Mouse (Mus musculus) hindbrain, embryonic 14.5 days (tissue): ENCODE results near the gene Dop1a. TPM values are rescaled to one million over a fixed set of nuclear protein-coding genes. Genes with fewer than 3 reads are reported as not detected.

Experiments used
- ATAC-seq: fragments of 200-750 bp; cut with Nextera tagmentation; 2 replicates; pipeline ENCODE4 v1.8.0; 2017; ENCODE audit warnings: moderate number of reproducible peaks, mild to moderate bottlenecking, moderate TSS enrichment, moderate library complexity; ENCODE audit not compliant: low FRiP score
- DNase-seq: peaks from one replicate; pipeline ENCODE4 v3.0.0-alpha.2; 2015; ENCODE audit warnings: low spot score
- H3K27ac ChIP-seq: fragments of 300-500 bp; sonication (generic); 2 replicates; pipeline ENCODE4 v1.5.1; 2014; ENCODE audit warnings: mild to moderate bottlenecking, moderate library complexity
- H3K27me3 ChIP-seq: fragments of 300-500 bp; sonication (generic); 2 replicates; pipeline ENCODE4 v1.6.1; 2014; ENCODE audit warnings: mild to moderate bottlenecking, low read length, mixed read lengths; ENCODE audit not compliant: control insufficient read depth, insufficient read depth
- H3K36me3 ChIP-seq: fragments of 300-500 bp; sonication (generic); replicated peaks from 2 replicates; pipeline ENCODE4 v1.6.1; 2014; ENCODE audit not compliant: control insufficient read depth, insufficient read depth
- H3K4me1 ChIP-seq: fragments of 300-500 bp; sonication (generic); replicated peaks from 2 replicates; pipeline ENCODE4 v1.6.1; 2014; ENCODE audit warnings: antibody characterized with exemption, low read length, mixed read lengths; ENCODE audit not compliant: control insufficient read depth, insufficient read depth
- H3K4me2 ChIP-seq: fragments of 300-500 bp; sonication (generic); replicated peaks from 2 replicates; pipeline ENCODE4 v1.6.1; 2014; ENCODE audit warnings: mild to moderate bottlenecking, moderate library complexity
- H3K4me3 ChIP-seq: fragments of 300-500 bp; sonication (generic); replicated peaks from 2 replicates; pipeline ENCODE4 v1.5.1; 2014; ENCODE audit warnings: mild to moderate bottlenecking, low read length
- H3K9ac ChIP-seq: fragments of 300-500 bp; sonication (generic); 2 replicates; pipeline ENCODE4 v1.6.1; 2014
- H3K9me3 ChIP-seq: fragments of 300-500 bp; sonication (generic); 2 replicates; pipeline ENCODE4 v1.6.1; 2016; ENCODE audit warnings: low read length; ENCODE audit not compliant: control insufficient read depth
- WGBS: fragments of 180-500 bp; shearing (Covaris S2); extraction: QIAGEN DNeasy Blood & Tissue Kit; methylation state at CpG from one replicate; pipeline ENCODE4 v1.1.7; 2014; 5-methylcytosine and 5-hydroxymethylcytosine counted together
- polyA plus RNA-seq: library from polyadenylated mRNA; unstranded; fragments of >200 nt; fragmentation: Nextera tagmentation; extraction: Ambion mirVana; gene quantifications from 2 replicates; pipeline ENCODE4 v1.2.1, GENCODE M21; 2014

Dop1a gene
- polyA plus RNA-seq, 1 experiment from 2014 or later = 45.9 TPM

DNA sequence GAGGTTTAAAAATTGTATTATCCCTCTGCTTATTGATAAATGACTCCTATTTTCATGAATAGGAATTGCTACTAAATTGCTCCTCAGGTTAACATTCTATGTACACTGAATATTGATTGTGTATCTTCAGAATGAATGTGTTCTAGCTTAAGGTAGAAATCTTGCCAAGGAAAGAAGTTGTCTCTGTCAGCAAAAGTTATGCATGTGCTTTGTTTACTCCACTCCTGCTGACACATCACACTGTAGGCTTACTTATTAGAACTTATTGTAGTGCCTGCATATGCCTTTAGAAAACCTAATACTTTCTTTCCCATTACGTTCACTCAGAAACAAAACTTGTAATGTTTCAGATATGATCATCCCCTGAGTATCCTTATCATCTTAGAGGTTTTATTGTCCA lies 15.3 kb downstream of the Dop1a start:
- no peak overlapping the region for H3K27ac ChIP-seq
- H3K4me3 ChIP-seq = no peak overlapping the region
- ATAC-seq (no peak), DNase-seq (no peak)
- H3K9ac ChIP-seq = no peak overlapping the region
- no peak overlapping the region for H3K4me2 ChIP-seq
- no peaks in the 10 kb centered on the region for H3K27me3 ChIP-seq
- H3K4me1 ChIP-seq = no peaks in the 10 kb centered on the region
- 0 out of 2 replicates have a peak, but pooled peaks cover 2% of the 10 kb centered on the region for H3K36me3 ChIP-seq
- no peaks in the 10 kb centered on the region for H3K9me3 ChIP-seq
- 88% methylated on average over 1 of the region's 1 CpGs for WGBS

DNA sequence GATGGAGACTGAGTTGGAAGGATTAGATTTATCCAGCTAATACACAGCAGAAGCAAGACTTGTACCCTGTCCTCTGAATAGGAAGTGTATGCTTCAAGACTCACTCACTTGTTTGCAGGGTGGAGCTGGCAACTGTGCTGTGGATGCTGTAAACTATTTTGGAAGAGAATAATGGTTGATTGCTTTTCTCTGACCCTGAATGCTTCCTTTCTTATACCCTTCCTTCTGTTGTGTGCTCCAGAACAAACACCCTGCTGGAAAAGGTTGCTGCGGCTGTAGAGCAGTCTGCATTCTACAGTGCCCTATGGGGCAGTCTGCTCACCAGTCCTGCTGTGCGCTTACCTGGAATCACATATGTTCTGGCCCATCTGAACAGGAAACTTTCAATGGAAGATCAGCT lies 24.8 kb downstream of the Dop1a start:
- Histone ChIP-seq H3K36me3 (peaks cover 67% of the 10 kb centered on the region), H3K9me3 (no peaks in the 10 kb centered on the region), H3K27ac (no peak overlapping the region), H3K27me3 (no peaks in the 10 kb centered on the region), H3K4me3 (no peak overlapping the region), H3K9ac (no peak overlapping the region), H3K4me1 (no peaks in the 10 kb centered on the region), H3K4me2 (no peak overlapping the region)
- no peak for DNase-seq
- WGBS = 94% methylated on average over 2 of the region's 2 CpGs
- ATAC-seq = no peak

DNA sequence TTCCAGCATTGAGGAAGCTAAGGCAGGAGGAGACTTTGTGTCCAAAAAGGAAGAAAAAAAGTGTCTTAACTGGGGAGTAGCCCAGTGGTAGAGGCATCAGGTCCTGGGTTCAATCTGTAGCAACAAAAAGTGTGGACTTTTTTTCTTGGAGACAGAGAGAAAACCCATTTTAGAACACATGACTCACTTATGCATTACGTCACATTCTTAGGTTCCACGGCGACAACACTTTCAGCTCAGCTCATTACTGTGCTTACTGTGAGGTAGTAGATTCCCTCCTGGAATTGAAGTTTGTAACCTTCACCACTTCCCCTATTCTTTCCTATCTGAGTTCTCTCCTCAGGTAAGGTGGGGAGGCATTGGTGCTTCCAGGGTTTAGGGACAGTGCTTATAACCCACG lies 29.3 kb downstream of the Dop1a start:
- Histone ChIP-seq H3K9me3 (no peaks in the 10 kb centered on the region), H3K4me2 (no peak overlapping the region), H3K27me3 (no peaks in the 10 kb centered on the region), H3K27ac (no peak overlapping the region), H3K4me3 (no peak overlapping the region), H3K4me1 (no peaks in the 10 kb centered on the region), H3K36me3 (peaks cover 78% of the 10 kb centered on the region), H3K9ac (no peak overlapping the region)
- ATAC-seq (no peak), DNase-seq (no peak)
- WGBS = 93% methylated on average over 4 of the region's 4 CpGs

DNA sequence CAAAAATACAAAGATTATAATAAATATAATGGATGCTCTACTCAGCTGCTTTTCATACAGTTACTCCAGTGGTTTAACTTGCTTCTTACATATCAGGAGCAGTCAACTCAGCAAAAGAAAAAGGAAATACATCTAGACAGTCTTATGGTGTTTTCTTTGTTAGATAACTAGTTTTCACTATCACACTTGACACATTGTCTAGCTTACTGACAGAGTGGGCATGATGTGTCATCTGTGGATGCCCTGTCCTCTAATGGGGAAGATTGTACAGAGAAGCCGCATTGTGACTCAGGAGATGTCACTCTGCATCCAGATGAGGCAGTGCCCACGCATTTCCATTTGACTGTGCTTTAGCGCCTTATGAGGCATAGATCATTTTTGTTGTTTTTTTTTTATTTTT lies 32.1 kb downstream of the Dop1a start:
- no peak for ATAC-seq
- Histone ChIP-seq H3K4me2 (no peak overlapping the region), H3K9ac (no peak overlapping the region), H3K4me3 (no peak overlapping the region), H3K4me1 (no peaks in the 10 kb centered on the region), H3K9me3 (no peaks in the 10 kb centered on the region), H3K36me3 (peaks cover 77% of the 10 kb centered on the region), H3K27me3 (no peaks in the 10 kb centered on the region), H3K27ac (no peak overlapping the region)
- no peak for DNase-seq
- 93% methylated on average over 3 of the region's 3 CpGs for WGBS

DNA sequence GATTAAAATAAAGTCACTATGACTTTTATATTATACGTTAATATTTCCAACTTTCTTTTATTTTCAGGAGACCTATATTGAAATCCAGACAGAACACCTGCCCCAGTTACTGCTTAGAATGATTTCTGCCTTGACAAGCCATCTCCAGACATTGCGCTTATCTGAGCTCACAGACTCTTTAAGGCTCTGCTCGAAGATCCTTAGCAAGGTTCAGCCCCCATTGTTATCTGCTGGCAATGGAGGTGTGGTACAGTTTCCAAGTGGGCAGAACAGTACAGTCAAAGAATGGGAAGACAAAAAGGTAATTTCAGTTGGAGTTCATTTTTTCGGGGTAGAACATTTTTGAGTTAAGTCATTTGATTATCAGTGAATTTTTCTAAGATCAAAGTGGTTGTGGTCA lies 40.5 kb downstream of the Dop1a start:
- WGBS = 93% methylated on average over 4 of the region's 4 CpGs
- Histone ChIP-seq H3K4me1 (no peaks in the 10 kb centered on the region), H3K36me3 (peaks cover 63% of the 10 kb centered on the region), H3K9me3 (no peaks in the 10 kb centered on the region), H3K4me3 (no peak overlapping the region), H3K9ac (no peak overlapping the region), H3K4me2 (no peak overlapping the region), H3K27me3 (no peaks in the 10 kb centered on the region), H3K27ac (no peak overlapping the region)
- ATAC-seq (no peak), DNase-seq (no peak)

DNA sequence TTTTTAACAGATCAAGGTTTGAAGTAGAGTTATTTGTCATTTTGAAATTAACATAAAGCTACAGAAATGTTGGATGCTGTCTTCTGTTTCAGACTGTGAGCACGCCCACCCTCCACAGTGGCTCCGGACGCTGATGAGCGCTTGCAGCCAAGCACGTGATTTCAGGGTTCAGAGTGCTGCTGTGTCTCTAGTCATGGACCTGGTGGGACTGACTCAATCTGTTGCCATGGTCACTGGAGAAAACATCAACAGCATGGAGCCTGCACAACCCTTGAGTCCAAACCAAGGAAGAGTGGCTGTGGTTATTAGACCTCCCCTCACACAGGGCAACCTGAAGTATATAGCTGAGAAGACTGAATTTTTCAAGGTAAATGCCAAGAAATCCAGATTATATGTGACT lies 46.8 kb downstream of the Dop1a start:
- H3K4me3 ChIP-seq = no peak overlapping the region
- DNase-seq (no peak), ATAC-seq (no peak)
- H3K36me3 ChIP-seq = peaks cover 83% of the 10 kb centered on the region
- no peak overlapping the region for H3K9ac ChIP-seq
- no peaks in the 10 kb centered on the region for H3K4me1 ChIP-seq
- H3K9me3 ChIP-seq = no peaks in the 10 kb centered on the region
- H3K27me3 ChIP-seq = no peaks in the 10 kb centered on the region
- 66% methylated on average over 5 of the region's 5 CpGs for WGBS
- H3K27ac ChIP-seq = no peak overlapping the region
- no peak overlapping the region for H3K4me2 ChIP-seq

DNA sequence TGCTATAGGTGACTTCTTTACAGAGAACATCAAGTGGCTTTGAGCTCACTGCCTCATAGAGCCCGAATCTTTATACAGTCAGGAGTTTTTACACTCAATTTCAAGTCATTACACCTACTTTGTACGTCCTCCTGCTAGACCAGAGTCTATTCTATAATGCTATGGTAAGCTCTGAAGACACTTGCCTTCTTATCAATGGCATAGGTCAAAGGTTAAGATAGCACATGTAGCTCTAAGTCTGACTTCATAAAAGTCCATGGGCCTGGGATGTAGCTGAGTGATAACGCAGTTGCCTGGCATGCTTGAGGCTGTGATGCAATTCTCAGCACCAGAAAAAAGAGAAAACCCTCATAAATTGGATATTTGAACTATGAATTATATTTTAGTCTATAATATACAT lies 47.4 kb downstream of the Dop1a start:
- no peak for ATAC-seq
- Histone ChIP-seq H3K27ac (no peak overlapping the region), H3K27me3 (no peaks in the 10 kb centered on the region), H3K4me3 (no peak overlapping the region), H3K4me1 (no peaks in the 10 kb centered on the region), H3K4me2 (no peak overlapping the region), H3K36me3 (peaks cover 84% of the 10 kb centered on the region), H3K9ac (no peak overlapping the region), H3K9me3 (no peaks in the 10 kb centered on the region)
- DNase-seq = no peak
- WGBS = 92% methylated on average over 3 of the region's 3 CpGs

DNA sequence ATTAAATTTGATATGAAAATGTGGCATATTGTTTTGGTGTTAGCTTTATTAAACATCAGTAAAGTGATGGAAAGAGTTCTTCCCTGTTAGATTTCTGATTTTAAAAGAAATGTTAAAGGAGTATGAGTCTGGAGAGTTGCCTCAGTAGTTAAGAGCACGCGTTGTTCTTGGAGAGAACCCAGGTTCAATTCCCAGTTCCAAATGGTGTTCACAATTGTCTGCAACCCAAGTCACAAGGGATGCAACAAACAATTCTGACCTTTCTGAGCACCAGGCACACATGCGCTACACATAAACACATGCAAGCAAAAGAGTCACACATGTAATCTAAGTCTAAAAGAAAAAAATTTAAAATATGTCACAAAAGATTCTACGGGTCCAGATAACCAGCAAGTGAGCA lies 47.8 kb downstream of the Dop1a start:
- H3K9me3 ChIP-seq = no peaks in the 10 kb centered on the region
- no peaks in the 10 kb centered on the region for H3K4me1 ChIP-seq
- no peak overlapping the region for H3K4me2 ChIP-seq
- DNase-seq = no peak
- no peak for ATAC-seq
- no peak overlapping the region for H3K9ac ChIP-seq
- no peak overlapping the region for H3K4me3 ChIP-seq
- peaks cover 85% of the 10 kb centered on the region for H3K36me3 ChIP-seq
- no peak overlapping the region for H3K27ac ChIP-seq
- H3K27me3 ChIP-seq = no peaks in the 10 kb centered on the region
- 98% methylated on average over 4 of the region's 4 CpGs for WGBS

DNA sequence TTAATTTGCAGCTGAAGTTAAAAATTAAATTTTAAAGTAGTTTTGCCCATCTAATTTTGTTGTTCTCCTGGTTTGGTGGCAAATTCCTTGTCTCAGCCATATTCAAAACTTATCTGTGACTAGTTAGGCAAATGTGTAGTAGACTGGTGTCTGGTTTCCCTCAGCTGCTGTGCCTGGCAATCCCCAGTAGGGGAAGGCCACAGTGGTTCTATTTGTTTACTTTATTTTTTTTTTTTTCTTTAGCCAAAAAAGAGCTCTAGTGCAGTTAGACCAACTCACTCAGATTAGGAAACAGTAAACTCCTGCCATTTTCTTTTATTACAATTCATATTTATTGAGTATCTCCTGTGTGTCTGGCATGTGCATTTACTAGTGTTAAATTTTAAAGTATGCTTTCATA lies 55.4 kb downstream of the Dop1a start:
- peaks cover 82% of the 10 kb centered on the region for H3K36me3 ChIP-seq
- H3K4me3 ChIP-seq = no peak overlapping the region
- ATAC-seq (no peak), DNase-seq (no peak)
- H3K27ac ChIP-seq = no peak overlapping the region
- H3K4me2 ChIP-seq = no peak overlapping the region
- H3K9me3 ChIP-seq = no peaks in the 10 kb centered on the region
- no peaks in the 10 kb centered on the region for H3K27me3 ChIP-seq
- H3K4me1 ChIP-seq = no peaks in the 10 kb centered on the region
- H3K9ac ChIP-seq = no peak overlapping the region

DNA sequence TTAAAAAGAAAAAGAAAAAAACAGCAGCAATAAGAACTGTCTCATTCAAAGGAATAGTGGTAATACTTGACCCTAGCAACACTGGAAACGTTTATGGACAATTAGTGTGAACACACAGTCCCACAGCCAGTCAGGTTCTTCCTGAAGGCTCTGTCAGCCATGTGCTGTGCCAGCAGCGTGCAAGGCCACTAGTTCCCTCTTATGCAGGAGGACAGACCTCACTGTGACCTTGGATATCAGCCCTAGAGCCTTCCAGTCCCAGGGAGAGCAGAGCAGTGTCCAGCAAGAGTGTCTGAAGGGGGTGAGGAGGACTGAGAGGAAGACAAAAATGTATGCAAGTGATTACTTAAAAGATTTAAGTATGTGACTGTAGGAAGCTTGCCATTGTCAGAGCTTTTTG lies 58.6 kb downstream of the Dop1a start:
- Histone ChIP-seq H3K27ac (no peak overlapping the region), H3K27me3 (no peaks in the 10 kb centered on the region), H3K4me3 (no peak overlapping the region), H3K9ac (no peak overlapping the region), H3K4me2 (no peak overlapping the region), H3K4me1 (no peaks in the 10 kb centered on the region), H3K9me3 (no peaks in the 10 kb centered on the region), H3K36me3 (peaks cover 80% of the 10 kb centered on the region)
- WGBS = 63% methylated on average over 2 of the region's 2 CpGs
- no peak for ATAC-seq
- DNase-seq = no peak
